Mouse (Mus musculus): ENCODE data around the gene B3galt1. TPM values are rescaled to one million over a fixed set of nuclear protein-coding genes. Genes with fewer than 3 reads are reported as not detected.
A peak's percentile ranks its signal among the peaks of the same experiment; 100 is the strongest.

Gene B3galt1
- 0.38 and 0.40 TPM in 2 replicates for polyA plus RNA-seq (2015; fragmentation: Nextera tagmentation; extraction: Ambion mirVana)

GRCm38 (mm10) chr2:67565480-67566331 is at the start of gene B3galt1:
Gene B3galt1 (plus strand): TSS chr2:67565871.
- peak within 1 kb of the TSS; percentile 59 for H3K4me2 ChIP-seq
- no peak within 1 kb of the TSS for H3K9ac ChIP-seq
- H3K4me3 ChIP-seq (replicated peaks): peak within 1 kb of the TSS; percentile 47
- H3K27ac ChIP-seq (replicated peaks): no peak within 1 kb of the TSS
- peak; percentile 56 for ATAC-seq (ENCODE audit: insufficient read depth)
- no peaks in the 10 kb centered on the region for H3K4me1 ChIP-seq (replicated peaks)
- no peaks in the 10 kb centered on the region for H3K9me3 ChIP-seq (replicated peaks)
- H3K27me3 ChIP-seq: peaks cover 35% of the 10 kb centered on the region
- WGBS (ENCODE audit: insufficient replicate concordance): 1% methylated on average over 76 of the region's 83 CpGs
- no peaks in the 10 kb centered on the region for H3K36me3 ChIP-seq (replicated peaks)

DNA sequence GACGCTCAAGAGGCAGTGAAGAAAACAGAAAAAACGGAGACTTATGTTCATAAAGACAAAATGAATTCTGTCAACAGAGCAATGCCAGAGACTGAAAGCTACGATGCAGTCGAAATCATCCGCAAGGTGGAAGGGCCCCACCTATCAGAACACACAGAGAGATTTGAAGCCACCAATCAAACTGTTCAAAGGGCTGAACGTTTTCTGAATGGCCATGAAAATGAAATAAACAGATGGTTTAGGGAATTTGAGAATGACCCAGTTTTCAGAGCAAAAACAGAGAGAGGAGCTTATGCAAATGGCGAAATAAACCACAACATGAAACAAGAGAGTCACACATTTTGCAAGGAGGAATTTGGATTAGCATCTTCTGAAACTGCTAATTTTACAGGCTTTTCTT is 49.3 kb upstream of the B3galt1 start:
- H3K4me1 ChIP-seq (replicated peaks): no peaks in the 10 kb centered on the region
- no peaks in the 10 kb centered on the region for H3K36me3 ChIP-seq (replicated peaks)
- no peaks in the 10 kb centered on the region for H3K9me3 ChIP-seq (replicated peaks)
- no peak for ATAC-seq (ENCODE audit: insufficient read depth)
- no peak overlapping the region for H3K27ac ChIP-seq (replicated peaks)
- no peak overlapping the region for H3K9ac ChIP-seq
- no peak overlapping the region for H3K4me3 ChIP-seq (replicated peaks)
- 71% methylated on average over 7 of the region's 7 CpGs for WGBS (ENCODE audit: insufficient replicate concordance)
- no peak overlapping the region for H3K4me2 ChIP-seq
- no peaks in the 10 kb centered on the region for H3K27me3 ChIP-seq

- WGBS (ENCODE audit: insufficient replicate concordance): 62% methylated on average over 2 of the region's 2 CpGs
- Histone ChIP-seq H3K4me3 (replicated peaks) (no peak overlapping the region), H3K4me1 (replicated peaks) (no peaks in the 10 kb centered on the region), H3K9ac (no peak overlapping the region), H3K27ac (replicated peaks) (no peak overlapping the region), H3K27me3 (no peaks in the 10 kb centered on the region), H3K4me2 (no peak overlapping the region), H3K9me3 (replicated peaks) (no peaks in the 10 kb centered on the region), H3K36me3 (replicated peaks) (no peaks in the 10 kb centered on the region)
- ATAC-seq (ENCODE audit: insufficient read depth): no peak
These were observed 30.3 kb upstream of the B3galt1 start for GRCm38 (mm10) chr2:67535347-67535746.

DNA sequence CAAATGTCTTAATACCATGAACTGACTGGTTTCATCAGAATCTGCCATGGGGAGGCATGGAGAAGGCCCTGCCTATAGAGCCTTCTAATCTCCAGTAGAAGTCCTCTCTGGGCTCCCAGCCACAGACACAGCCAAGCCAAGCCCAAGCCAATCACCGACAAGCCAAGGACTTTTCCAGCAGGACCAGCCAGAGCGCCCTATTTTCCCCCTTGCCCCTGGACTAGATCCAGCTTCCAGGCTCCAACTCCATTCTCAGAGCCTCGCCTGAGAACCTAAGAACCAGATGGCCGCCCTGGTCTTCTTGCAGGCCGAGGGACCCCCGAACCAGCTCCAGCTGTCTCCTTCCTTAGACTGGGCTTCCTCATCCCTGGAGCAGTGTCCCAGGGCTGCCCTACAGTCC is 26.2 kb upstream of the B3galt1 start:
- no peak for ATAC-seq (ENCODE audit: insufficient read depth)
- 72% methylated on average over 6 of the region's 6 CpGs for WGBS (ENCODE audit: insufficient replicate concordance)

GRCm38 (mm10) chr2:67541957-67542696 is 23.5 kb upstream of the B3galt1 start:
- no peak for ATAC-seq (ENCODE audit: insufficient read depth)

More for the DNA sequence above, 26.2 kb upstream of the B3galt1 start:
- no peaks in the 10 kb centered on the region for H3K9me3 ChIP-seq (replicated peaks)
- no peaks in the 10 kb centered on the region for H3K36me3 ChIP-seq (replicated peaks)
- H3K9ac ChIP-seq: no peak overlapping the region
- no peak overlapping the region for H3K4me3 ChIP-seq (replicated peaks)
- no peaks in the 10 kb centered on the region for H3K4me1 ChIP-seq (replicated peaks)
- no peak overlapping the region for H3K27ac ChIP-seq (replicated peaks)
- no peaks in the 10 kb centered on the region for H3K27me3 ChIP-seq
- no peak overlapping the region for H3K4me2 ChIP-seq

DNA sequence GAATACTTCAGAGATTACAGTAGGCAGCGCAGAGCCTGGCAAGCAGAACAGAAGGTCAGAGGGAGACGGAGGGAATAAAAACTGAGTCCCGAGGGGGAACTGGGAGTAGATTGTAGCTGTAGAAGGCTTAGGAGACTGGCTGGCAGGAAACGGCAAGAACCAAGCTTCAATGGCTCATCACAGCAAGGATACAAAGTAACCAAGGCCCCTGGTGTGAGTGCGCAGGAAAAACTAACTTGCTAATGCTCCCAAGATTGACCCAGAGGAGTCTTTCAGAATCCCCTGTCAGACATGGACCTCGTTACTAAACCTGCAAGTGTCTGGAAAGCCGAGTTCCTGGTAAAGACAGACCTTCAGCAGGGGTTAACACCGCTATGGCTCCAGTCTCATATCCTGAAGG is 21.2 kb upstream of the B3galt1 start:
- H3K4me3 ChIP-seq (replicated peaks): no peak overlapping the region
- H3K27me3 ChIP-seq: no peaks in the 10 kb centered on the region
- no peak overlapping the region for H3K4me2 ChIP-seq
- no peaks in the 10 kb centered on the region for H3K36me3 ChIP-seq (replicated peaks)
- H3K4me1 ChIP-seq (replicated peaks): no peaks in the 10 kb centered on the region
- no peak overlapping the region for H3K27ac ChIP-seq (replicated peaks)
- ATAC-seq (ENCODE audit: insufficient read depth): no peak
- H3K9me3 ChIP-seq (replicated peaks): no peaks in the 10 kb centered on the region
- H3K9ac ChIP-seq: no peak overlapping the region
- WGBS (ENCODE audit: insufficient replicate concordance): 67% methylated on average over 8 of the region's 8 CpGs

More at GRCm38 (mm10) chr2:67541957-67542696, 23.5 kb upstream of the B3galt1 start:
- H3K9ac ChIP-seq: no peak overlapping the region
- H3K36me3 ChIP-seq (replicated peaks): no peaks in the 10 kb centered on the region
- H3K27ac ChIP-seq (replicated peaks): no peak overlapping the region
- 67% methylated on average over 11 of the region's 11 CpGs for WGBS (ENCODE audit: insufficient replicate concordance)
- no peaks in the 10 kb centered on the region for H3K4me1 ChIP-seq (replicated peaks)
- no peak overlapping the region for H3K4me2 ChIP-seq
- no peak overlapping the region for H3K4me3 ChIP-seq (replicated peaks)
- no peaks in the 10 kb centered on the region for H3K9me3 ChIP-seq (replicated peaks)
- no peaks in the 10 kb centered on the region for H3K27me3 ChIP-seq

DNA sequence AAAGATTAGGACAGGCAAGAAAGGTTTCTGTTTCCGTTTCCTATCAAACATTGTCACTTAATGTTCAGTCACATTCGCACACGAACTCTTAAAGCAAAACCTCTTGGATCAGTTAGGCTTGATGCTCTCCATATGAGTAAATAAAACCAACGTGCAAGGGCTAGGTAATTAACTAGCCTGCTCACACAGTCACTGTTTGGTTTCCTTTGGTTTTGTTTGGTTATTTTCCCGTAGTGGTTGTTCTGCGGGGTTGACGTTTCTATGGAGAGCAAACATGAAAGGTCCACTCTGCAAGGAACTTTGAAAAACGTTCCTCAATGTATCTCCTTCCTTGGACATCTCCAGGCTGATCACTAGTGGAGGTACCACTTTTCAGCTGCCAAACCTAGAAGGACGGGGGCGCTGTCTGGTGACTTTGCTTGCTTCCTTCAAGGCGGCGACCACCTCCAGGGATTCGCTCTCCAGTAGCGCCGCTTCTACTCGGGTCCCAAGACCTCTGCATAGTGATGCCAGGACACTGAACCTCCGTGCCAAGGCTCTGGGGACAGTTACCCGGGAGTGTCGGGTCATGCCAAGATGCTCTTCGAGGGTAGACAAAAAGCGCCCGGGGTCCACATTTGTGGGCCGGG is 706 bp upstream of the B3galt1 start:
- H3K4me3 ChIP-seq (replicated peaks): peak overlapping the region; percentile 47
- no peaks in the 10 kb centered on the region for H3K36me3 ChIP-seq (replicated peaks)
- no peaks in the 10 kb centered on the region for H3K9me3 ChIP-seq (replicated peaks)
- no peaks in the 10 kb centered on the region for H3K4me1 ChIP-seq (replicated peaks)
- peak overlapping the region; percentile 59 for H3K4me2 ChIP-seq
- H3K27ac ChIP-seq (replicated peaks): no peak overlapping the region
- 4% methylated on average over 23 of the region's 23 CpGs for WGBS (ENCODE audit: insufficient replicate concordance)
- no peak overlapping the region for H3K9ac ChIP-seq
- no peak for ATAC-seq (ENCODE audit: insufficient read depth)
- peaks cover 35% of the 10 kb centered on the region for H3K27me3 ChIP-seq

- Histone ChIP-seq H3K36me3 (replicated peaks) (no peaks in the 10 kb centered on the region), H3K27me3 (peaks cover 35% of the 10 kb centered on the region), H3K4me3 (replicated peaks) (peak overlapping the region; percentile 47; the same call in 1 of the 2 replicates), H3K27ac (replicated peaks) (no peak overlapping the region), H3K4me2 (peak overlapping the region; percentile 59; the same call in 1 of the 2 replicates), H3K9me3 (replicated peaks) (no peaks in the 10 kb centered on the region), H3K9ac (no peak overlapping the region), H3K4me1 (replicated peaks) (no peaks in the 10 kb centered on the region)
- no peak for ATAC-seq (ENCODE audit: insufficient read depth)
- WGBS (ENCODE audit: insufficient replicate concordance): 3% methylated on average over 12 of the region's 12 CpGs
These were observed 895 bp downstream of the B3galt1 start for GRCm38 (mm10) chr2:67566566-67566965.

GRCm38 (mm10) chr2:67567141-67567680 is 1.5 kb downstream of the B3galt1 start:
- H3K4me3 ChIP-seq (replicated peaks): no peak overlapping the region
- no peak overlapping the region for H3K4me2 ChIP-seq
- WGBS (ENCODE audit: insufficient replicate concordance): 10% methylated on average over 8 of the region's 8 CpGs

GRCm38 (mm10) chr2:67576634-67577033 is 11.0 kb downstream of the B3galt1 start:
- H3K27me3 ChIP-seq: no peaks in the 10 kb centered on the region
- H3K36me3 ChIP-seq (replicated peaks): no peaks in the 10 kb centered on the region
- no peaks in the 10 kb centered on the region; the same call in 1 of the 2 replicates for H3K9me3 ChIP-seq (replicated peaks)
- no peak overlapping the region for H3K27ac ChIP-seq (replicated peaks)
- H3K4me2 ChIP-seq: no peak overlapping the region
- 43% methylated on average over 2 of the region's 2 CpGs for WGBS (ENCODE audit: insufficient replicate concordance)
- H3K4me1 ChIP-seq (replicated peaks): no peaks in the 10 kb centered on the region
- ATAC-seq (ENCODE audit: insufficient read depth): no peak
- no peak overlapping the region for H3K9ac ChIP-seq
- no peak overlapping the region for H3K4me3 ChIP-seq (replicated peaks)

More at GRCm38 (mm10) chr2:67567141-67567680, 1.5 kb downstream of the B3galt1 start:
- Histone ChIP-seq H3K4me1 (replicated peaks) (no peaks in the 10 kb centered on the region), H3K36me3 (replicated peaks) (no peaks in the 10 kb centered on the region), H3K9me3 (replicated peaks) (no peaks in the 10 kb centered on the region), H3K9ac (no peak overlapping the region), H3K27me3 (peaks cover 35% of the 10 kb centered on the region), H3K27ac (replicated peaks) (no peak overlapping the region)
- ATAC-seq (ENCODE audit: insufficient read depth): no peak
